Mouse (Mus musculus) heart, embryonic 11.5 days (tissue): Measurements from ENCODE around the gene Olfr328. TPM values are rescaled to one million over a fixed set of nuclear protein-coding genes. Genes with fewer than 3 reads are reported as not detected.
"Not testable (repeated sequence)": the region's sequence is repeated elsewhere in the genome, so short reads cannot be mapped to it uniquely, and the experiment has no call there.

Experiments
- ATAC-seq: fragments of 200-750 bp; cut with Nextera tagmentation; replicated peaks from 2 replicates; pipeline ENCODE4 v1.8.0; 2017; ENCODE audit warnings: moderate library complexity; ENCODE audit not compliant: insufficient number of reproducible peaks, low FRiP score, low TSS enrichment
- H3K27ac ChIP-seq: fragments of 300-500 bp; sonication (generic); 2 replicates; pipeline ENCODE4 v1.5.1; 2014; ENCODE audit warnings: mild to moderate bottlenecking, low read depth, low read length
- H3K27me3 ChIP-seq: fragments of 300-500 bp; sonication (generic); 2 replicates; pipeline ENCODE4 v1.6.1; 2014; ENCODE audit warnings: mild to moderate bottlenecking, low read length, mixed read lengths; ENCODE audit not compliant: control insufficient read depth, insufficient read depth
- H3K36me3 ChIP-seq: fragments of 300-500 bp; sonication (generic); 2 replicates; pipeline ENCODE4 v1.6.1; 2014; ENCODE audit warnings: mild to moderate bottlenecking, low read length, moderate library complexity, mixed read lengths; ENCODE audit not compliant: control insufficient read depth, insufficient read depth
- H3K4me1 ChIP-seq: fragments of 300-500 bp; sonication (generic); 2 replicates; pipeline ENCODE4 v1.6.1; 2014; ENCODE audit warnings: low read length; ENCODE audit not compliant: control insufficient read depth, insufficient read depth
- H3K4me2 ChIP-seq: fragments of 300-500 bp; sonication (generic); 2 replicates; pipeline ENCODE4 v1.6.1; 2014; ENCODE audit warnings: mild to moderate bottlenecking, moderate library complexity
- H3K4me3 ChIP-seq: fragments of 300-500 bp; sonication (generic); 2 replicates; pipeline ENCODE4 v1.5.1; 2014; ENCODE audit warnings: low read depth, low read length
- H3K9ac ChIP-seq: fragments of 300-500 bp; sonication (generic); 2 replicates; pipeline ENCODE4 v1.6.1; 2014; ENCODE audit warnings: mild to moderate bottlenecking, low read depth, low read length, moderate library complexity
- H3K9me3 ChIP-seq: fragments of 300-500 bp; sonication (generic); replicated peaks from 2 replicates; pipeline ENCODE4 v1.6.1; 2016; ENCODE audit warnings: low read length; ENCODE audit not compliant: control insufficient read depth
- WGBS: fragments of 180-500 bp; shearing (Covaris S2); extraction: QIAGEN DNeasy Blood & Tissue Kit; methylation state at CpG from one replicate; pipeline ENCODE4 v1.1.7; 2014; ENCODE audit not compliant: insufficient replicate concordance; 5-methylcytosine and 5-hydroxymethylcytosine counted together
- polyA plus RNA-seq: library from polyadenylated mRNA; unstranded; fragments of >200 nt; fragmentation: Nextera tagmentation; extraction: Ambion mirVana; gene quantifications from 2 replicates; pipeline ENCODE4 v1.2.1, GENCODE M21; 2014

The Olfr328 gene
- polyA plus RNA-seq, 1 experiment from 2014 or later = 0.09 TPM

DNA sequence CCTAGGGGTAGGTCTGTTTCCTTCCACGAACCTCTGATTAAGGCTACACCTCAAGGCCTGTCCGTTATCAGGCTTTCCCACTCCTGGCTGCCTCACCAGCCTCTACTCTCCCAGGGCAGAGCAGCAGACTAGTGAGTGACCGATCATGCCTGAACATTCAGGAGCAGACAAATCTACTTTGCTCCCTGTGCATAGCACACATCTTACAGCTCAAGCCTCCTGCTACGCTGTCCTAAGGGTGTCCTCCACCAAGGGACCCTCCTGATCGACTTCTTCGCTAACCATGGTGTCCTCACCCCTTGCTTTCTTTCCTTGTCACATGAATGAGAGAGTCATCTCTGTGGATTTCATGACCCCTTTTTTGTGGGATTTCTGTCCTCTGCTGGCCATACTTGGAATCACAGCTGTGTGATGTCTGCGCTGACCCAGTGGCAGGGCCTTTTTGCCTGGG, 32.5 kb upstream of the Olfr328 start:
- Histone ChIP-seq H3K36me3 (no peaks in the 10 kb centered on the region), H3K4me2 (no peak overlapping the region), H3K9me3 (no peaks in the 10 kb centered on the region)

DNA sequence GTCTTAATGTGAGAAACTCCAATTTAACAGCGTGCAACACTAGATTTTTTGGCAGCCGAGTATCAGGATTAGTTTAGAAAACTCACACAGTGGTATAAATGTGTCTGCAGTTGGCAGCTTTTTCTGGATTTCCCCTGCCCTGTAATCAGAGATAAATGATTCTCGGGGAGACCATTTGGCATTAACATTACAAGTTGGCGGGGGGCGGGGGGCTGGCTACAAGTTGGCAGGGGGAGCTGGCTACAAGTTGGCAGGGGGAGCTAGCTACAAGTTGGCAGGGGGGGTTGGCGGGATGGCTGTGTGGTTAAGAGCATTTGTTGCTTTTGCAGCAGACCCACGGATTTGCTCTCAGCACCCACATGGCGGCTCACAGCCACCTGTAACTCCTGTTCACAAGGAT, 23.2 kb upstream of the Olfr328 start:
- WGBS = 69% methylated on average over 8 of the region's 8 CpGs
- no peak overlapping the region for H3K4me2 ChIP-seq
- H3K9ac ChIP-seq = no peak overlapping the region
- no peaks in the 10 kb centered on the region for H3K9me3 ChIP-seq
- no peaks in the 10 kb centered on the region for H3K4me1 ChIP-seq
- no peak overlapping the region for H3K4me3 ChIP-seq
- no peak for ATAC-seq
- no peak overlapping the region for H3K27ac ChIP-seq
- H3K27me3 ChIP-seq = no peaks in the 10 kb centered on the region
- H3K36me3 ChIP-seq = no peaks in the 10 kb centered on the region

More for the DNA sequence above, 32.5 kb upstream of the Olfr328 start:
- no peaks in the 10 kb centered on the region for H3K27me3 ChIP-seq
- 53% methylated on average over 7 of the region's 7 CpGs for WGBS
- no peaks in the 10 kb centered on the region for H3K4me1 ChIP-seq
- ATAC-seq = peak; percentile 78
- H3K27ac ChIP-seq = no peak overlapping the region
- no peak overlapping the region for H3K9ac ChIP-seq
- H3K4me3 ChIP-seq = no peak overlapping the region

DNA sequence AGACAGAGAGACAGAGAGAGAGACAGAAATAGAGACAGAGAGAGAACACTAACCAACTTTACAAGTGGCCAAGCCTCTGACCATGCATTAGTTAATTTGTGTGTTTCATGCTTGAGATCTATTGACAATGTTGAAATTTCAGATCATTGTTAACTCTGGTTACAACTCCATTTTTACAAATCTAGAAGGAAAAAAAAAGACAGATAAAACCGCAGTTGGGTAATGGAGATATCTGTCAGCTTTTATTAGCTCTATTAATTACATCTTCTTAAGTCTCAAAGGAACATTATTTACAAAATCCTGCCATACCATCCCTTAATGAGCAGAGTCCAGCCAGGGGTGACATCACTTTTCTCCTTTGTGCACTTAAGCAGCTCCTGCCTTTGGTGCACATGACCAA, 22.0 kb upstream of the Olfr328 start, which contains the start of gene Olfr325:
Gene Olfr325 (plus strand): TSS at position 301 of the 400 bp plus-strand sequence.
- no peaks in the 10 kb centered on the region for H3K27me3 ChIP-seq
- no peak within 1 kb of the TSS for H3K9ac ChIP-seq
- H3K4me2 ChIP-seq = no peak within 1 kb of the TSS
- no peak for ATAC-seq
- H3K4me3 ChIP-seq = no peak within 1 kb of the TSS
- 68% methylated on average over 1 of the region's 1 CpGs for WGBS
- H3K9me3 ChIP-seq = no peaks in the 10 kb centered on the region
- no peaks in the 10 kb centered on the region for H3K4me1 ChIP-seq
- H3K27ac ChIP-seq = no peak within 1 kb of the TSS
- H3K36me3 ChIP-seq = no peaks in the 10 kb centered on the region

DNA sequence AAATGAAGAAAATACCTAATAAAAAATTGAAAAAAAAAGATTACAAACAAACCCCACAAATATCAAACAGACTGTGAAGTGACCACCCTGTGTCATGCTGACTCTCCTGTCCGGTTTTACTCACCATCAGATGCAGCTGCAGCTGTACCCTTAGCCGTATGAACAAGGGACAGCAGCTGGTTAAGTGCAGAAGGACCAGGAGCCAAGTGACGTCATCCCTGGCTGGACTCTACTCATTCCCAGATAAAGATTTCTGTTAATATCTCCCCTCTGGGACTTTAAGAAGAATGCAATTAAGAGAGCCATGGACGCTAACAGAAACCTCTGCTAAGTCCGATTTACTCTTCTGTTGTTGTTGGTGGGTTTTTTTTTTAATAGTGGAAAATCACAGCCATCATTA, 15.0 kb upstream of the Olfr328 start, which contains the start of gene Olfr224:
Gene Olfr224 (minus strand): TSS at position 149 of the 400 bp plus-strand sequence.
- ATAC-seq = no peak
- H3K4me1 ChIP-seq = no peaks in the 10 kb centered on the region
- no peak within 1 kb of the TSS for H3K9ac ChIP-seq
- no peaks in the 10 kb centered on the region for H3K27me3 ChIP-seq
- no peak within 1 kb of the TSS for H3K4me2 ChIP-seq
- H3K9me3 ChIP-seq = no peaks in the 10 kb centered on the region
- no peak within 1 kb of the TSS for H3K4me3 ChIP-seq
- no peak within 1 kb of the TSS for H3K27ac ChIP-seq
- WGBS = 56% methylated on average over 5 of the region's 5 CpGs
- no peaks in the 10 kb centered on the region for H3K36me3 ChIP-seq

DNA sequence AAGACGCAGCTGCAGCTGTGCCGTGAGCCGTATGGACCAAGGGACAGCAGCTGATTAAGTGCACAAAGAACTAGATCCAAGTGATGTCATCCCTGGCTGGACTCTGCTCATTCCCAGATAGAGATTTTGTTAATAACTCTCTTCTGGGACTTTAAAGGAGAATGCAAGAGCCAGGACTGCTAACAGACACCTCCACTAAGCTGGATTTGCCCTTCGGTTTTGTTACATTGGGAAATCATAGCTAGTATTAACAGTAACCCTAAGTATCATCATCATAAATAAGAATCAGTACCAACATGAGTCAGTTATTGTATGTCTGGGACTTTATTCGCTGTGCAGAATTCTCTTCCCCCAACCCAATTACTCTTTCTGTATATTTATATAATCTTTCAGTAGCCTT, 9.1 kb downstream of the Olfr328 start, which contains the start of gene Olfr329-ps:
Gene Olfr329-ps (minus strand): TSS at position 101 of the 400 bp plus-strand sequence.
- Histone ChIP-seq H3K4me2 (no peak within 1 kb of the TSS), H3K27me3 (no peaks in the 10 kb centered on the region), H3K27ac (no peak within 1 kb of the TSS), H3K36me3 (no peaks in the 10 kb centered on the region), H3K9ac (no peak within 1 kb of the TSS), H3K4me3 (no peak within 1 kb of the TSS), H3K4me1 (no peaks in the 10 kb centered on the region), H3K9me3 (no peaks in the 10 kb centered on the region)
- WGBS = 71% methylated on average over 5 of the region's 5 CpGs
- no peak for ATAC-seq

DNA sequence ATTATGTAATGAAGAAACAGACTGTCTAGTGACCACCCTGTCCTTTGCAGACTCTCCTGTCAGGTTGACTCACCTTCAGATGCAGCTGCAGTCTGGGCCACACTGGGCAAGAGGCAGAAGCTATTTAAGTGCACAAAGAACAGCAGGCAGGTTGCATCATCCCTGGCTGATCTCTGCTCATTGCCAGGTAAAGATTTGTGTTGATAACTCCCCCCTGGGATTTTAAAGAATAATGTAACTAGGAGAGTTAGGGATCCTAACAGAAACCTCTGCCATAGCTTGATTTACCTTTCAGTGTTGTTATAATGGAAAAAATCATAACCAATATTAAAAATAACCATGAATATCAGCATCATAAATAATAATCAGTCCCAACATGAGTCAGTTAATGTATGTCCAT, 20.7 kb downstream of the Olfr328 start, which contains the start of gene Olfr330:
Gene Olfr330 (minus strand): TSS at position 101 of the 400 bp plus-strand sequence.
- not testable (repeated sequence) for H3K4me1 ChIP-seq, H3K9me3 ChIP-seq, H3K27ac ChIP-seq, H3K4me3 ChIP-seq, ATAC-seq, H3K4me2 ChIP-seq, H3K27me3 ChIP-seq, H3K36me3 ChIP-seq, H3K9ac ChIP-seq

DNA sequence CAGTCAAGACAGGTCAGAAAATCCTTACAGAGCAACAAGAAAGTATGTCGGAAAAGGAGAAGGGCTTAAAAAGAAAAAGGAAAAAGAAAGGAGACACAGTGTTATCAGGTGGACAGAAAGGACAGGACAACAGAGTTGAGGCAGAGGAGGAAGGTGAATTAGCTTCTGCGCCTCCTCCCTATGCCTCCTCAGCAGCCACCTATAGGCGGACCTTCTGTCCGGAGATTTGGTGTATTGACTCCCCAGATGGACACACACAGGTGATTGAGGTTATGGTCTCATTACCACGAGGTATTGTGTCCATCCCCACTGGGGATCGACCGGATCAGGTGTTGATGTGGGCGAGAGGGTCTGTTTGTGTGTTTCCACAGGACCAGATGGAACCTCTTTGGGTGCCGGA, 35.7 kb downstream of the Olfr328 start:
- not testable (repeated sequence) for H3K27me3 ChIP-seq

DNA sequence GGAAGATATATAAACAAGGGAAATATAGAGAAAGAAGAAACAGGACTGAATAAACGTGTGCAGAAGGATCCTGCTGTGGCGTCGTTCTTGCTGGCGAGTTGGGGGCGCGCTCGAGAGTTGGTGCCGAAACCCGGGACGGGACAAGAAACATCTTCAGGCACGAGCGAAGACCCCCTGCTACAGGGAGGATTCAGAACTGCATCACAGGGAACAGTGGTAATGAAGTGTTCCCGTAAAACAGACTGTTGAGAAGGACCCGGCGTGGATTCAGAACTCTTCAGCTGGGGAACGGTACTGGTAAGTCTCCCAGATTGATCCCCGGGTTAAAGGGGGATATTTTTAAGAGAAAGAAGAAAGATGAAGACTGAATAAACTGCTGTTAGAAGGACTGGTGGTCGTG, 36.5 kb downstream of the Olfr328 start:
- H3K27me3 ChIP-seq, ATAC-seq: not testable (repeated sequence)
- 88% methylated on average over 17 of the region's 18 CpGs for WGBS

More for the DNA sequence above, 35.7 kb downstream of the Olfr328 start:
- not testable (repeated sequence) for H3K27ac ChIP-seq, H3K9ac ChIP-seq, H3K4me1 ChIP-seq, ATAC-seq, H3K4me2 ChIP-seq, H3K9me3 ChIP-seq, H3K36me3 ChIP-seq, H3K4me3 ChIP-seq
- WGBS = 89% methylated on average over 7 of the region's 9 CpGs

DNA sequence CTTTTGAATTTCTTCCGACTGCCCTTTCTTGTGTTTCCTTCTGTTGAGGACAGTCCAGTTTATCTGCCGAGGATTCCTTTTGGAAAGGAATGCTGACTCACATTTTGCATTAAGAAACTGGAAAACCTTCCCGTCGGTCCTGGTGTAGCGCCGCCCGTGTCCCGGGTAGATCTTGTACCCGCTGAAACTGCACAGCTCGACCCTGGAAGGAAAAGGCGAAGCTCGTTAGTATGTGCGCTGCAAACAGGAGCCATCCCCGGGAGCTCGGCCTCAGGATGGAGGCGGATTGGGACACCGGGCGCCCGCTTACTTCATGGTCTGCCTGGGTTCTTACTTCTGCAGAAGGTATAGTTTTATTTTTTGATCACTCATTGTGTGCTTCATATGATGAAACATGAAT, 46.4 kb downstream of the Olfr328 start:
- not testable (repeated sequence) for H3K4me1 ChIP-seq, H3K27me3 ChIP-seq, H3K36me3 ChIP-seq, H3K4me3 ChIP-seq, H3K4me2 ChIP-seq, H3K9ac ChIP-seq, ATAC-seq, H3K9me3 ChIP-seq, H3K27ac ChIP-seq
- 78% methylated on average over 19 of the region's 19 CpGs for WGBS

More for the DNA sequence above, 36.5 kb downstream of the Olfr328 start:
- H3K9ac ChIP-seq, H3K9me3 ChIP-seq, H3K27ac ChIP-seq, H3K4me1 ChIP-seq, H3K4me3 ChIP-seq, H3K36me3 ChIP-seq, H3K4me2 ChIP-seq: not testable (repeated sequence)
